Mouse (Mus musculus): ENCODE measurements around the gene Ahctf1. TPM values are rescaled to one million over a fixed set of nuclear protein-coding genes. Genes with fewer than 3 reads are reported as not detected.

The Ahctf1 gene
- polyA plus RNA-seq, 1 experiment from 2014 or later: 30.8 TPM

DNA sequence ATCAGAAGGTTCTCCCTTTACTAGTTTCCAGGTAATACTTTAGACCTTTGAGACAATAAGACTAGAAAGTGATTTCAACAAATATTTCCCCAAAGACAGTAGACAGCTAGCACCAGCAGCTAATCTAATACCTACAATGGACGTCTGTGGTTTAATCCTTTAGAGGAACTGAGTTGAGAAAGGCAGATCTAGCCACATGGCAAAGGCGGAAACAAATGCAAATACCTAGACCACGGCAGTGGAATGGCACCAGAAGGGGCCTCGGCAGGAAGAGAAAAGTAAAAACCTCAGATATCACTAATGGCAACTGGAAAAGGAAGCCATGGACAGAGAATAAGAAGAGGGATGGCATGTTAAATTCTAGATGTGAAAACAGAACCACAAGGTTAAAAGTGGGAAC, 16.2 kb downstream of the Ahctf1 start:
- DNase-seq (ENCODE audit: low spot score): no peak
- Histone ChIP-seq H3K9me3 (no peaks in the 10 kb centered on the region), H3K27me3 (replicated peaks; ENCODE audit: low read depth, poor library complexity, severe bottlenecking) (no peaks in the 10 kb centered on the region), H3K36me3 (replicated peaks) (peaks cover 98% of the 10 kb centered on the region), H3K4me1 (no peaks in the 10 kb centered on the region), H3K4me3 (no peak overlapping the region), H3K27ac (replicated peaks) (no peak overlapping the region)
- 86% methylated on average over 4 of the region's 4 CpGs for WGBS

DNA sequence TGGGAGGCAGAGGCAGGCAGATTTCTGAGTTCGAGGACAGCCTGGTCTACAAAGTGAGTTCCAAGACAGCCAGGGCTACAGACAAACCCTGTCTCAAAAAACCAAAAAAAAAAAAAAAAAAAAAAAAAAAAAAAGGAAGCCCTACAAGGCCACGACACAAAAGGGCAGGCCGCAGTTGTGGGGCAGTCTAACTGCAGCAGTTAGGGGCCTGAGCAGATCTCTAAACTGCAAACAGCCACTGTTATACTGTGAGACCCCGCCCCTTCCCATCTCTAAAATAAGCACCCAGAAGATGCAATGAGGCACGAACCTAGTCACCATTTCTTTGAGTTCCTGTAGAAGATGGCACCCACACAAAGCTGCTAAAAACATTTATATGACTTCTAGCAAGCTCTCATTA, 18.0 kb downstream of the Ahctf1 start:
- Histone ChIP-seq H3K4me1 (no peaks in the 10 kb centered on the region), H3K27me3 (replicated peaks; ENCODE audit: low read depth, poor library complexity, severe bottlenecking) (no peaks in the 10 kb centered on the region), H3K4me3 (no peak overlapping the region), H3K36me3 (replicated peaks) (peaks cover 98% of the 10 kb centered on the region), H3K9me3 (no peaks in the 10 kb centered on the region), H3K27ac (replicated peaks) (no peak overlapping the region)
- no peak for DNase-seq (ENCODE audit: low spot score)
- WGBS: 93% methylated on average over 5 of the region's 5 CpGs

DNA sequence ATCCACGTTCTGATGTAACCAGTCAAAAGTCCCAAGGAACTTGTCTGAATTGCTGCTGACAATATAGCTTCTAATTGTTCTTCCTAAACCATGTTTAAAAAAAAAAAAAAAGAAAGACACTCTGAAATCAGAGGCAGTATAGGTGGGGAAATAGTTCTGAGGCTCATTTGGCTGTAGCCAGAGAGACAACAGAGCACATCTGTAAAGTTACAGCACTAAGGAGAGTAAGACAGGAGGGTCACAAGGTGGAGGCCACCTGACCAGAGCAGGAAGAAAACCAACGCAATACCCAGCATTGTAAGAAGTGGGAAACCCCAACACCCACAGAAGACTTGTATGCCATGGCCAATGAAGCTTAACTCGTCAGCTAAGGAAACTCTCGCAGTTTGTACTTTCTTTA, 19.4 kb downstream of the Ahctf1 start:
- Histone ChIP-seq H3K4me3 (no peak overlapping the region), H3K27ac (replicated peaks) (no peak overlapping the region), H3K27me3 (replicated peaks; ENCODE audit: low read depth, poor library complexity, severe bottlenecking) (no peaks in the 10 kb centered on the region), H3K9me3 (no peaks in the 10 kb centered on the region), H3K36me3 (replicated peaks) (peaks cover 98% of the 10 kb centered on the region), H3K4me1 (no peaks in the 10 kb centered on the region)
- 90% methylated on average over 4 of the region's 4 CpGs for whole genome bisulfite sequencing
- no peak for DNase-seq (ENCODE audit: low spot score)

DNA sequence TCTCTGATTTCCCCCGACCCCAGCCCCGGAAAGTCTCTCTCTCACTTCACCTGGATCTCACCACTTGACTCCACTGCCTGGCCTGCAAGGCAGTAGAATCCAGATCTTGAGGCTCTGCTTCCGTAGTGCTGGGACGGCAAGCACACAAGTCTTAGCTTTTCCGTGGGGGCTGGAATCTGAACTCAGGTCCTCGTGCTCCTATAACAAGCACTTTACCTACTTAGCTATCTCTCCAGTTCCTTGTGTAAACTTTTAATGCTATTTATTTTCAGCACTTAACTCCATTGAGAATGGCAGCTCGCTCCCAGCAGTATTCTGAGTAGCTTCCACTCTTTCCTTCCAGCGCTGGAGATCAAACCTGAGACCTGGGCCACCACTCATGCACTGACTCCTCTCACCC, 26.6 kb downstream of the Ahctf1 start:
- H3K9me3 ChIP-seq: no peaks in the 10 kb centered on the region
- 95% methylated on average over 8 of the region's 8 CpGs for WGBS
- DNase-seq (ENCODE audit: low spot score): no peak
- no peak overlapping the region for H3K4me3 ChIP-seq
- no peak overlapping the region for H3K27ac ChIP-seq (replicated peaks)
- no peaks in the 10 kb centered on the region for H3K4me1 ChIP-seq
- no peaks in the 10 kb centered on the region for H3K27me3 ChIP-seq (replicated peaks; ENCODE audit: low read depth, poor library complexity, severe bottlenecking)
- peaks cover 100% of the 10 kb centered on the region for H3K36me3 ChIP-seq (replicated peaks)

DNA sequence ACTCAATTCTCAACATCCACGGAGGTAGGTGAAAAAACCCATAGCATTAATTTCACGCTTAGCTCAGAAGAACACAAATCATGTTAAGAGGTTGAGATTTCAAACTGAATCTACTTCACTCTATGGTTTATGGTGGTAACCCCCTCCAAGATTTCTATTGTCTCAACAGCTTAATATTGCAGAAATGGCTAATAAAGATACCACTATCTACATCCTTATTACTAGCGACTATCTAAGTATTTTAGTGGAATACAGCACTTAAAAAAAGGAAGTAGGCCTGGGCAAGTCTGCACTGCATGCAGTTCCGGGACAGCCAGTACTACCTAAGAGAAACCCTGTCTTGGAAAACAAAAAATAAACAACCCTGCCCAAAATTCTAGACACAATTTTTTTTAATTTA, 42.9 kb downstream of the Ahctf1 start:
- Histone ChIP-seq H3K4me1 (no peaks in the 10 kb centered on the region), H3K27me3 (replicated peaks; ENCODE audit: low read depth, poor library complexity, severe bottlenecking) (no peaks in the 10 kb centered on the region), H3K27ac (replicated peaks) (no peak overlapping the region), H3K9me3 (no peaks in the 10 kb centered on the region), H3K4me3 (no peak overlapping the region), H3K36me3 (replicated peaks) (peaks cover 100% of the 10 kb centered on the region)
- 92% methylated on average over 4 of the region's 4 CpGs for WGBS
- no peak for DNase-seq (ENCODE audit: low spot score)

DNA sequence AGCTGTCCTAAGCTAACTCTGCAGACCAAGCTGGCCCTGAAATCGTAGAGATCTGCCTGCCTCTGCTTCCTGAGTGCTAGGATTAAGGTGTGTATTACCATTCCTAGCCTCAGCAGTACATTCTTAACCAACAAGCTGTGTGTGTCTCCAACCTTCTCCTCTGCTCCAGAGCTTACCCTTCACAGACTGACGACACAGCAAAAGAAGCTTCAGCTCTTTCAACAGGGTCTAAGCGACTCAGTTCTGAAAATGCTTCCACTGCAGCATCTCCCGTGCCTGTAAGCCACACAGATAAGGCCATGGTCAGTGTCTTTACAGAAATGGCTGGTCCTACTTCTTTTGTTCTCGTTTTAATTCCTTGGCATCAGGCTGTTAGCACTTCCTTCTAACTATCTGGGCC, 43.4 kb downstream of the Ahctf1 start:
- 96% methylated on average over 5 of the region's 5 CpGs for WGBS
- H3K27ac ChIP-seq (replicated peaks): no peak overlapping the region
- H3K36me3 ChIP-seq (replicated peaks): peaks cover 99% of the 10 kb centered on the region
- H3K4me3 ChIP-seq: no peak overlapping the region
- DNase-seq (ENCODE audit: low spot score): no peak
- no peaks in the 10 kb centered on the region for H3K4me1 ChIP-seq
- H3K9me3 ChIP-seq: no peaks in the 10 kb centered on the region
- H3K27me3 ChIP-seq (replicated peaks; ENCODE audit: low read depth, poor library complexity, severe bottlenecking): no peaks in the 10 kb centered on the region

DNA sequence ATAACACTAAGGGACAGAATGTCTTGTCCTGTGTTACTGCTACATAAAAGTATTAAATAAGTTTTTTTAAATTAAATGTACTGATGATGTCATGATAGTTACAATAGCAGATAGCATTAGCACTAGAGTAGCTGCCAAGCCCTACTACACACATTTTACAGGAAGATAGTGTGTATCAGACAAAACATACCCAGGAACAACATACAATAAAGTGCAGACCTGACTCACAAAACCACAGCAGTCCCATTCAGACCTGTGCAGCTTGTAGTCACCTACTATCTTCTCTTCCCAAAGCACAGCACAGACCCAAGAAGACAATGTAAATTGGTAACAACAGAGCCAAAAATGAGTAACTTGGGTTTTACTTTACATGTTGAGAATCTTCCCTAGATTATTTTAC, 47.0 kb downstream of the Ahctf1 start:
- H3K27ac ChIP-seq (replicated peaks): no peak overlapping the region
- H3K36me3 ChIP-seq (replicated peaks): peaks cover 99% of the 10 kb centered on the region
- no peak overlapping the region for H3K4me3 ChIP-seq
- DNase-seq (ENCODE audit: low spot score): no peak
- H3K4me1 ChIP-seq: no peaks in the 10 kb centered on the region
- no peaks in the 10 kb centered on the region for H3K9me3 ChIP-seq
- H3K27me3 ChIP-seq (replicated peaks; ENCODE audit: low read depth, poor library complexity, severe bottlenecking): no peaks in the 10 kb centered on the region

DNA sequence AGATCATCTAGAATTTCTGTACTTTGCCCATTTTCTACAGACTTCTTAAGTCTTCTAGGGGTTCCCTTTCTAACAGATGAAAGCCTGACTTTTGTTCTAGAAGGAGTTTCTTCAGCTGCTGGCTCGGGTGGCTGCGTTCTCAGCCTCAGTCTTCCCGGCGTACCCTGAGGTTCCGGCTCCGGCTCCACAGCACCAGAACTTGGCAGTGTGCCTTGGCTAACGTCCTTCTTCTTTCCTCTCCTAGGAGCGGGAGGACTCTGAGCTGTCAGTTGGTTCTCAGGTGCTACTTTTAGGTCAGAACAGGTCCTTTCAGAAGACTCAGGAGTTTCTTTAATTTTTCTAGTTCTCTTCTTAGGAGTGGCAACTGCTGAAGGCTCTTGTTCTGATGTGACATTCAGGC, 50.5 kb downstream of the Ahctf1 start:
- Histone ChIP-seq H3K27ac (replicated peaks) (no peak overlapping the region), H3K9me3 (no peaks in the 10 kb centered on the region), H3K36me3 (replicated peaks) (peaks cover 99% of the 10 kb centered on the region), H3K27me3 (replicated peaks; ENCODE audit: low read depth, poor library complexity, severe bottlenecking) (no peaks in the 10 kb centered on the region), H3K4me3 (no peak overlapping the region), H3K4me1 (no peaks in the 10 kb centered on the region)
- WGBS: 95% methylated on average over 8 of the region's 8 CpGs
- no peak for DNase-seq (ENCODE audit: low spot score)

- no peak overlapping the region for H3K27ac ChIP-seq (replicated peaks)
- no peaks in the 10 kb centered on the region for H3K9me3 ChIP-seq
- H3K4me1 ChIP-seq: no peaks in the 10 kb centered on the region
- no peaks in the 10 kb centered on the region for H3K27me3 ChIP-seq (replicated peaks; ENCODE audit: low read depth, poor library complexity, severe bottlenecking)
- peaks cover 99% of the 10 kb centered on the region for H3K36me3 ChIP-seq (replicated peaks)
- H3K4me3 ChIP-seq: no peak overlapping the region
- no peak for DNase-seq (ENCODE audit: low spot score)
- WGBS: 96% methylated on average over 11 of the region's 11 CpGs
These were observed 51.2 kb downstream of the Ahctf1 start for GRCm38 (mm10) chr1:179752276-179752675.

DNA sequence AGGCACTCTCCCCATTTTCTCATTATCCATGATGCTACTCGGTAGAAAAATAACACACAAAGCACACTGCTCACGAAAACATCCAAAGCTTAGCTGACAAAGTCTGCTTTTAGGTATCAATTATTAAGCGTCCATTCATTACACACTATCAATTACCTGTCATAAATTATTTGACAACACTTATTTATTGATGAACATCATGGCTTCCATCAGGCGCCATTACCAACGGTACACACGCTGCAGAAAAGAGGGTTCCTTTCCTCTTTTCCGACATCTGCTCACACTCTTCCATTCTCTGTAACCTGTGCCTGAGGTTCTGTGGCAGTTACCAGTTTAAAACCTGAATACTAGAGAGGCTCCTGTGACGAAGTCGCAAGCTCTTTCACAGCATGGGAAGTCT, 58.3 kb downstream of the Ahctf1 start, which contains the start of gene Kif28:
Gene Kif28 (minus strand): TSS at position 101 of the 400 bp plus-strand sequence.
- no peaks in the 10 kb centered on the region for H3K4me1 ChIP-seq
- 95% methylated on average over 9 of the region's 9 CpGs for WGBS
- no peaks in the 10 kb centered on the region for H3K9me3 ChIP-seq
- DNase-seq (ENCODE audit: low spot score): no peak
- H3K27ac ChIP-seq (replicated peaks): no peak within 1 kb of the TSS
- no peaks in the 10 kb centered on the region for H3K27me3 ChIP-seq (replicated peaks; ENCODE audit: low read depth, poor library complexity, severe bottlenecking)
- H3K36me3 ChIP-seq (replicated peaks): peaks cover 73% of the 10 kb centered on the region
- H3K4me3 ChIP-seq: no peak within 1 kb of the TSS

GRCm38 (mm10) chr1:179743593-179744193, 59.8 kb downstream of the Ahctf1 start:
- Histone ChIP-seq H3K9me3 (no peaks in the 10 kb centered on the region), H3K27me3 (replicated peaks; ENCODE audit: low read depth, poor library complexity, severe bottlenecking) (no peaks in the 10 kb centered on the region), H3K36me3 (replicated peaks) (peaks cover 59% of the 10 kb centered on the region), H3K27ac (replicated peaks) (no peak overlapping the region), H3K4me1 (no peaks in the 10 kb centered on the region), H3K4me3 (no peak overlapping the region)
- DNase-seq (ENCODE audit: low spot score): no peak
- 84% methylated on average over 4 of the region's 4 CpGs for WGBS

- Histone ChIP-seq H3K36me3 (replicated peaks) (no peaks in the 10 kb centered on the region), H3K4me1 (no peaks in the 10 kb centered on the region), H3K27me3 (replicated peaks; ENCODE audit: low read depth, poor library complexity, severe bottlenecking) (no peaks in the 10 kb centered on the region), H3K9me3 (no peaks in the 10 kb centered on the region), H3K4me3 (no peak overlapping the region), H3K27ac (replicated peaks) (no peak overlapping the region)
- DNase-seq (ENCODE audit: low spot score): no peak
- WGBS: 79% methylated on average over 3 of the region's 3 CpGs
These were observed 67.0 kb downstream of the Ahctf1 start for GRCm38 (mm10) chr1:179736483-179736882.

- Histone ChIP-seq H3K9me3 (no peaks in the 10 kb centered on the region), H3K4me3 (peak overlapping the region; percentile 21; the same call in 1 of the 2 replicates), H3K27ac (replicated peaks) (no peak overlapping the region), H3K36me3 (replicated peaks) (no peaks in the 10 kb centered on the region), H3K27me3 (replicated peaks; ENCODE audit: low read depth, poor library complexity, severe bottlenecking) (no peaks in the 10 kb centered on the region), H3K4me1 (no peaks in the 10 kb centered on the region)
- peak; percentile 71 for DNase-seq (ENCODE audit: low spot score)
- WGBS: 36% methylated on average over 15 of the region's 15 CpGs
These were observed 68.7 kb downstream of the Ahctf1 start for GRCm38 (mm10) chr1:179734500-179735474.

Measured in embryonic facial prominence, embryonic 10.5 days (tissue).